Mouse (Mus musculus): Measurements from ENCODE around the gene Txn2.

DNA sequence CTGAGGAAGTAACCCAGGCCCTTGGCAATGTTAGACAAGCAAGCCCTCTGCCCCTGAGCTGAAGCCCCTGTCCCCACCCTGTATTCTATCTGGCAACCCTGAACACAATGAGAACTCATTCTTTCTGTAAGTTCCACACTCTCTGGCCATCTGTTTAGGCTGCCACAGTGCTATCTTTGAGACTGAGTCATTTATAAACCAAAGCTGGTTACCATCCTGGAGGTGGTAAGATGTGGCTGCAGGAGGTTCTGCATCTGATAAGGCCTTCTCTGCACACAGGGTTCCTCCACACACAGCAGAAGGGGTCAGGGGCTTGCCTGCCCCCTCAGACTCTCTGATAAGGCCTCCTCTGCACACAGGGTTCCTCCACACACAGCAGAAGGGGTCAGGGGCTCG, 41.7 kb downstream of the Txn2 start:
- TF ChIP-seq CTCF (conservative IDR thresholded peaks at IDR 0.05; ENCODE audit: insufficient read depth, insufficient read length, low read depth, low read length) (no peak), POLR2A (IDR thresholded peaks at IDR 0.05; ENCODE audit: low read depth, low read length) (no peak)
